Mouse (Mus musculus) midbrain, embryonic 12.5 days (tissue): ENCODE results near the gene Serhl. TPM values are rescaled to one million over a fixed set of nuclear protein-coding genes. Genes with fewer than 3 reads are reported as not detected.

Experiments used
- ATAC-seq: fragments of 200-750 bp; cut with Nextera tagmentation; 2 replicates; pipeline ENCODE4 v1.8.0; 2017; ENCODE audit warnings: low read depth, moderate TSS enrichment, moderate library complexity; ENCODE audit not compliant: low FRiP score
- H3K27ac ChIP-seq: fragments of 300-500 bp; sonication (generic); replicated peaks from 2 replicates; pipeline ENCODE4 v1.5.1; 2016; ENCODE audit warnings: mild to moderate bottlenecking
- H3K27me3 ChIP-seq: fragments of 300-500 bp; sonication (generic); 2 replicates; pipeline ENCODE4 v1.6.1; 2016; ENCODE audit warnings: mild to moderate bottlenecking
- H3K36me3 ChIP-seq: fragments of 300-500 bp; sonication (generic); 2 replicates; pipeline ENCODE4 v1.6.1; 2016
- H3K4me1 ChIP-seq: fragments of 300-500 bp; sonication (generic); 2 replicates; pipeline ENCODE4 v1.6.1; 2016
- H3K4me2 ChIP-seq: fragments of 300-500 bp; sonication (generic); replicated peaks from 2 replicates; pipeline ENCODE4 v1.6.1; 2016; ENCODE audit warnings: mild to moderate bottlenecking, moderate library complexity
- H3K4me3 ChIP-seq: fragments of 300-500 bp; sonication (generic); 2 replicates; pipeline ENCODE4 v1.5.1; 2016; ENCODE audit warnings: mild to moderate bottlenecking
- H3K9ac ChIP-seq: fragments of 300-500 bp; sonication (generic); replicated peaks from 2 replicates; pipeline ENCODE4 v1.6.1; 2016; ENCODE audit warnings: mild to moderate bottlenecking, moderate library complexity
- H3K9me3 ChIP-seq: fragments of 300-500 bp; sonication (generic); 2 replicates; pipeline ENCODE4 v1.6.1; 2016; ENCODE audit warnings: mild to moderate bottlenecking
- WGBS: fragments of 180-500 bp; shearing (Covaris S2); methylation state at CpG from one replicate; pipeline ENCODE4 v1.1.7; 2016; 5-methylcytosine and 5-hydroxymethylcytosine counted together
- polyA plus RNA-seq: library from polyadenylated mRNA; unstranded; fragments of >200 nt; fragmentation: Nextera tagmentation; extraction: Ambion mirVana; gene quantifications from 2 replicates; pipeline ENCODE4 v1.2.1, GENCODE M21; 2016

The Serhl gene
- polyA plus RNA-seq, 1 experiment from 2014 or later = 43.0 TPM

GRCm38 (mm10) chr15:83086636-83087328 lies 2.5 kb upstream of the Serhl start:
- Histone ChIP-seq H3K27me3 (peaks cover 34% of the 10 kb centered on the region), H3K4me2 (no peak overlapping the region), H3K27ac (no peak overlapping the region), H3K4me1 (peaks cover 35% of the 10 kb centered on the region), H3K36me3 (no peaks in the 10 kb centered on the region), H3K9me3 (no peaks in the 10 kb centered on the region), H3K4me3 (no peak overlapping the region), H3K9ac (no peak overlapping the region)
- WGBS = 83% methylated on average over 13 of the region's 13 CpGs
- ATAC-seq = no peak

- no peak for ATAC-seq
- no peaks in the 10 kb centered on the region for H3K36me3 ChIP-seq
- WGBS = 5% methylated on average over 27 of the region's 27 CpGs
- no peaks in the 10 kb centered on the region for H3K9me3 ChIP-seq
- H3K27me3 ChIP-seq = peaks cover 34% of the 10 kb centered on the region
- H3K27ac ChIP-seq = no peak overlapping the region
- H3K4me2 ChIP-seq = peak overlapping the region; percentile 33
- H3K9ac ChIP-seq = 0 out of 2 replicates have a peak overlapping the region, but pooled peaks have one; percentile 11
- H3K4me3 ChIP-seq = peak overlapping the region; percentile 15; the same call in 1 of the 2 replicates
- peaks cover 28% of the 10 kb centered on the region for H3K4me1 ChIP-seq
Observed at GRCm38 (mm10) chr15:83088495-83089428, 544 bp upstream of the Serhl start.

GRCm38 (mm10) chr15:83090874-83091273 lies 1.6 kb downstream of the Serhl start:
- H3K4me3 ChIP-seq = no peak overlapping the region

GRCm38 (mm10) chr15:83093687-83094086 lies 4.4 kb downstream of the Serhl start:
- H3K9ac ChIP-seq = no peak overlapping the region
- peaks cover 10% of the 10 kb centered on the region for H3K4me1 ChIP-seq
- no peak overlapping the region for H3K4me3 ChIP-seq
- peaks cover 32% of the 10 kb centered on the region for H3K27me3 ChIP-seq
- ATAC-seq = no peak
- H3K4me2 ChIP-seq = no peak overlapping the region
- no peaks in the 10 kb centered on the region for H3K36me3 ChIP-seq
- H3K9me3 ChIP-seq = no peaks in the 10 kb centered on the region
- H3K27ac ChIP-seq = no peak overlapping the region
- 81% methylated on average over 2 of the region's 2 CpGs for WGBS

More at GRCm38 (mm10) chr15:83090874-83091273, 1.6 kb downstream of the Serhl start:
- Histone ChIP-seq H3K9me3 (no peaks in the 10 kb centered on the region), H3K36me3 (no peaks in the 10 kb centered on the region), H3K9ac (no peak overlapping the region), H3K4me2 (no peak overlapping the region), H3K27ac (no peak overlapping the region), H3K27me3 (peaks cover 31% of the 10 kb centered on the region), H3K4me1 (peaks cover 19% of the 10 kb centered on the region)
- no peak for ATAC-seq
- 42% methylated on average over 3 of the region's 3 CpGs for WGBS

GRCm38 (mm10) chr15:83095950-83096349 lies 6.6 kb downstream of the Serhl start:
- 53% methylated on average over 2 of the region's 2 CpGs for WGBS
- H3K9me3 ChIP-seq = no peaks in the 10 kb centered on the region
- H3K9ac ChIP-seq = no peak overlapping the region
- ATAC-seq = no peak
- peaks cover 18% of the 10 kb centered on the region for H3K4me1 ChIP-seq
- H3K27me3 ChIP-seq = peaks cover 22% of the 10 kb centered on the region
- H3K36me3 ChIP-seq = no peaks in the 10 kb centered on the region
- no peak overlapping the region for H3K4me3 ChIP-seq
- H3K27ac ChIP-seq = no peak overlapping the region
- H3K4me2 ChIP-seq = no peak overlapping the region

GRCm38 (mm10) chr15:83099533-83100331 lies 10.4 kb downstream of the Serhl start:
- H3K4me1 ChIP-seq = peaks cover 18% of the 10 kb centered on the region
- peak overlapping the region; percentile 74 for H3K4me2 ChIP-seq
- peak overlapping the region; percentile 65 for H3K9ac ChIP-seq
- under 1% methylated on average over 31 of the region's 31 CpGs for WGBS
- peaks cover 32% of the 10 kb centered on the region for H3K27me3 ChIP-seq
- no peaks in the 10 kb centered on the region for H3K9me3 ChIP-seq
- no peak overlapping the region for H3K27ac ChIP-seq
- H3K36me3 ChIP-seq = no peaks in the 10 kb centered on the region
- peak; percentile 89 for ATAC-seq
- H3K4me3 ChIP-seq = peak overlapping the region; percentile 43

- peak overlapping the region; percentile 65 for H3K9ac ChIP-seq
- ATAC-seq = peak; percentile 65
- H3K4me3 ChIP-seq = peak overlapping the region; percentile 43
- H3K27me3 ChIP-seq = peaks cover 32% of the 10 kb centered on the region
- peaks cover 18% of the 10 kb centered on the region for H3K4me1 ChIP-seq
- H3K27ac ChIP-seq = no peak overlapping the region
- no peaks in the 10 kb centered on the region for H3K9me3 ChIP-seq
- peak overlapping the region; percentile 74 for H3K4me2 ChIP-seq
- no peaks in the 10 kb centered on the region for H3K36me3 ChIP-seq
- WGBS = under 1% methylated on average over 8 of the region's 8 CpGs
Observed at GRCm38 (mm10) chr15:83100332-83100662, 11.0 kb downstream of the Serhl start.

GRCm38 (mm10) chr15:83103111-83103510 lies 13.8 kb downstream of the Serhl start:
- no peak for ATAC-seq
- H3K27me3 ChIP-seq = peaks cover 26% of the 10 kb centered on the region
- H3K4me1 ChIP-seq = peaks cover 25% of the 10 kb centered on the region
- H3K4me3 ChIP-seq = no peak overlapping the region
- WGBS = 80% methylated on average over 1 of the region's 1 CpGs
- no peak overlapping the region for H3K9ac ChIP-seq
- H3K4me2 ChIP-seq = no peak overlapping the region
- H3K27ac ChIP-seq = no peak overlapping the region
- no peaks in the 10 kb centered on the region for H3K36me3 ChIP-seq
- no peaks in the 10 kb centered on the region for H3K9me3 ChIP-seq

- H3K36me3 ChIP-seq = no peaks in the 10 kb centered on the region
- no peak for ATAC-seq
- H3K4me2 ChIP-seq = no peak overlapping the region
- WGBS = 87% methylated on average over 6 of the region's 6 CpGs
- H3K9me3 ChIP-seq = no peaks in the 10 kb centered on the region
- H3K4me3 ChIP-seq = no peak overlapping the region
- peaks cover 9% of the 10 kb centered on the region for H3K27me3 ChIP-seq
- no peak overlapping the region for H3K9ac ChIP-seq
- H3K4me1 ChIP-seq = peaks cover 13% of the 10 kb centered on the region; the same call in 1 of the 2 replicates
- H3K27ac ChIP-seq = no peak overlapping the region
Observed at GRCm38 (mm10) chr15:83106426-83106825, 17.1 kb downstream of the Serhl start.

- Histone ChIP-seq H3K9me3 (no peaks in the 10 kb centered on the region), H3K27me3 (peaks cover 2% of the 10 kb centered on the region; the same call in 1 of the 2 replicates), H3K9ac (no peak overlapping the region), H3K4me1 (peaks cover 15% of the 10 kb centered on the region), H3K27ac (no peak overlapping the region), H3K4me2 (no peak overlapping the region), H3K36me3 (no peaks in the 10 kb centered on the region), H3K4me3 (no peak overlapping the region)
- 0 out of 2 replicates have a peak, but pooled peaks have one; percentile 52 for ATAC-seq
- 27% methylated on average over 6 of the region's 6 CpGs for WGBS
Observed at GRCm38 (mm10) chr15:83107814-83108213, 18.5 kb downstream of the Serhl start.

GRCm38 (mm10) chr15:83111290-83111689 lies 22.0 kb downstream of the Serhl start:
- H3K4me3 ChIP-seq = no peak overlapping the region
- no peaks in the 10 kb centered on the region for H3K9me3 ChIP-seq
- 59% methylated on average over 6 of the region's 6 CpGs for WGBS
- H3K4me2 ChIP-seq = no peak overlapping the region
- no peak overlapping the region for H3K27ac ChIP-seq
- peaks cover 18% of the 10 kb centered on the region for H3K36me3 ChIP-seq
- H3K27me3 ChIP-seq = 0 out of 2 replicates have a peak, but pooled peaks cover 2% of the 10 kb centered on the region
- H3K9ac ChIP-seq = no peak overlapping the region
- no peak for ATAC-seq
- H3K4me1 ChIP-seq = peaks cover 31% of the 10 kb centered on the region
